Mouse (Mus musculus): ENCODE results near the gene Gm49388. TPM values are rescaled to one million over a fixed set of nuclear protein-coding genes. Genes with fewer than 3 reads are reported as not detected.
A peak's percentile ranks its signal among the peaks of the same experiment; 100 is the strongest.

Gene Gm49388
- polyA plus RNA-seq, 1 experiment from 2014 or later: not detected

DNA sequence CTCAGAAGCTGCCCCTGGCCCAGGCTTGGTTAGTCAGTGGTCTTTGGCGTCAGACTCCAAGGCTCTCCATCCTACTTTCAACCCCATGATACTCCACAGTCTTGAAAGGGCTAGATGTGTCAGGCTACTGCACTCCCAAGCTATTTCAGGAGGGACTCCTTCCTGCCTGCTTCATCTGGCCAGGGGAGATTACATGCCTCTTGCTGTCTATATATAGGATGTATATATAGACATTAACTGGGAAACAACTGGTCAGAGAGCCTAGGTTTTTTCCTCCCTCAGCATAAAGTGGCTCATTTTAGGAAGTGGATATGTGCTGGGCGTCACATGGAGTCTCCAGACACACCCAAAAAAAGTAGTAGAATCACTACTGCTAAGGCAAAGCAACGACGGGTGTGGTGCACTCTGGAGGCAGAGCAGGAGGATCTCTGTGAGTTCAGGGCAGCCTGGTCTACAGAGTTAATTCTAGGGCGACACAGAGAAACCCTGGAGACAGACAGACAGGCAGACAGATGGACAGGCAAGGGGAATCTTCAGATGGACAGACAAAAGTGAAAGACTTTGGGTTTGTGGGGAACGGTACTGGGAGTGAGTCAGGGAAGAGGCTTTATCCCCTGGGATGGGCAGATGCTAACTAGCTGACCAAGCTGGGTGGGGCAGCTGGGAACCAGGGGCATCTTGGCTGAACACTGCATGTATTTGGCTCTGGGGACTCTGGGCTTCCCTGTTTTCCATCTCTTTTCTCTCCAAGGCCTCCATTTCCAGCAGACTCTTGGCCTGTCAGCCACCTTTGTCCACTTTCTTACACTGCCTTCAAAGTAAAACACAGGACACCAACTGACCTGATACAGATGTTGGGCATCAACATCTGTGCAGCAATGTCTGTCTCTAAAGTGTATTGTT lies 64.8 kb downstream of the Gm49388 start:
- H3K27ac ChIP-seq: peak overlapping the region; percentile 53
- DNase-seq (no peak), ATAC-seq (ENCODE audit: low read depth) (peak; percentile 61)

DNA sequence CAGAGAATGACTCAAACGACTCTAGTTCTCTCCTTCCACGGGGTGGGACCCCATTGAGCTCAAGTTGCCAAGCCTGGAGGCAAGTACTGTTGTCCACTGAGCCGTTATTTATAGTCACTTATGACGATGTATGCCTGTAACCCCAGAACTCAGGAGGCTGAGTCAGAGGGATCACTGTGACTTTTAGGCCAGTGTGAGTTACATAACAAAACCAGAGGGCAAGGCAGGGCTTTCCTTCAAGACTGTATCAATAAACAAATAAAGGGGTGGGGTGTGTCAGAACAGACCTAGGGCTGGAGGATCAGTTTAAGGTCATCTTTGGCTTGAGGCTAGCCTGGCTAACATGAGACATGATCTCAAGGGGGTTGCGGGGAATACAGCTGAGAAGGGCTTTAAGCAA lies 65.5 kb downstream of the Gm49388 start:
- no peaks in the 10 kb centered on the region for H3K27me3 ChIP-seq
- H3K36me3 ChIP-seq: peaks cover 23% of the 10 kb centered on the region
- peaks cover 19% of the 10 kb centered on the region for H3K4me1 ChIP-seq (replicated peaks)
- H3K4me2 ChIP-seq: no peak overlapping the region
- no peak overlapping the region for H3K9ac ChIP-seq
- no peaks in the 10 kb centered on the region for H3K9me3 ChIP-seq (replicated peaks)
- H3K27ac ChIP-seq: no peak overlapping the region
- H3K4me3 ChIP-seq (replicated peaks): no peak overlapping the region
- ATAC-seq (ENCODE audit: low read depth) (no peak), DNase-seq (no peak)
- 64% methylated on average over 5 of the region's 5 CpGs for WGBS (ENCODE audit: insufficient replicate concordance)

More for the DNA sequence above, 64.8 kb downstream of the Gm49388 start:
- H3K36me3 ChIP-seq: peaks cover 28% of the 10 kb centered on the region
- no peaks in the 10 kb centered on the region for H3K27me3 ChIP-seq
- WGBS (ENCODE audit: insufficient replicate concordance): 41% methylated on average over 6 of the region's 6 CpGs
- H3K9me3 ChIP-seq (replicated peaks): no peaks in the 10 kb centered on the region
- H3K4me2 ChIP-seq: no peak overlapping the region
- H3K4me1 ChIP-seq (replicated peaks): peaks cover 19% of the 10 kb centered on the region
- H3K4me3 ChIP-seq (replicated peaks): no peak overlapping the region
- peak overlapping the region; percentile 1; the same call in 1 of the 2 replicates for H3K9ac ChIP-seq

Other genes starting within 250 kb of the Gm49388 start
- gene Tmem265, start 224.2 kb upstream of the Gm49388 start, polyA plus RNA-seq (2015; fragmentation: Nextera tagmentation; extraction: Ambion mirVana): 3.3 and 4.0 TPM in 2 replicates
- gene Phkg2, start 212.3 kb upstream of the Gm49388 start, polyA plus RNA-seq (2015; fragmentation: Nextera tagmentation; extraction: Ambion mirVana): 19.3 and 20.2 TPM in 2 replicates
- 7.3 TPM in 2 replicates for gene Ccdc189, start 197.0 kb upstream of the Gm49388 start, polyA plus RNA-seq (2015; fragmentation: Nextera tagmentation; extraction: Ambion mirVana)
- gene Rnf40, start 196.8 kb upstream of the Gm49388 start, polyA plus RNA-seq (2015; fragmentation: Nextera tagmentation; extraction: Ambion mirVana): 18.8 and 25.3 TPM in 2 replicates
- gene Zfp629, start 169.8 kb upstream of the Gm49388 start, polyA plus RNA-seq (2015; fragmentation: Nextera tagmentation; extraction: Ambion mirVana): 1.6 and 1.8 TPM in 2 replicates
- gene Bcl7c, start 76.7 kb upstream of the Gm49388 start, polyA plus RNA-seq (2015; fragmentation: Nextera tagmentation; extraction: Ambion mirVana): 26.9 and 28.9 TPM in 2 replicates
- 1.8 and 2.2 TPM in 2 replicates for gene Ctf1, start 72.9 kb upstream of the Gm49388 start, polyA plus RNA-seq (2015; fragmentation: Nextera tagmentation; extraction: Ambion mirVana)
- 0.07 and 0.16 TPM in 2 replicates for gene Ctf2, start 53.4 kb upstream of the Gm49388 start, polyA plus RNA-seq (2015; fragmentation: Nextera tagmentation; extraction: Ambion mirVana)
- gene Fbxl19, start 41.1 kb upstream of the Gm49388 start, polyA plus RNA-seq (2015; fragmentation: Nextera tagmentation; extraction: Ambion mirVana): 3.1 and 3.3 TPM in 2 replicates
- gene Orai3, start 15.8 kb upstream of the Gm49388 start, polyA plus RNA-seq (2015; fragmentation: Nextera tagmentation; extraction: Ambion mirVana): 11.2 and 11.4 TPM in 2 replicates
- 8.4 and 9.0 TPM in 2 replicates for gene Setd1a, start 8.9 kb upstream of the Gm49388 start, polyA plus RNA-seq (2015; fragmentation: Nextera tagmentation; extraction: Ambion mirVana)
- 37.8 and 39.3 TPM in 2 replicates for gene Hsd3b7, start 15.0 kb downstream of the Gm49388 start, polyA plus RNA-seq (2015; fragmentation: Nextera tagmentation; extraction: Ambion mirVana)
- gene Stx4a, start 38.7 kb downstream of the Gm49388 start, polyA plus RNA-seq (2015; fragmentation: Nextera tagmentation; extraction: Ambion mirVana): 17.4 and 17.5 TPM in 2 replicates
- gene Stx1b, start 38.9 kb downstream of the Gm49388 start, polyA plus RNA-seq (2015; fragmentation: Nextera tagmentation; extraction: Ambion mirVana): 0.22 and 0.41 TPM in 2 replicates
- gene Zfp646, start 90.6 kb downstream of the Gm49388 start, polyA plus RNA-seq (2015; fragmentation: Nextera tagmentation; extraction: Ambion mirVana): 3.7 and 5.0 TPM in 2 replicates
- gene Zfp668, start 91.2 kb downstream of the Gm49388 start, polyA plus RNA-seq (2015; fragmentation: Nextera tagmentation; extraction: Ambion mirVana): 7.3 and 7.6 TPM in 2 replicates
- 0.19 and 0.24 TPM in 2 replicates for gene Prss53, start 105.4 kb downstream of the Gm49388 start, polyA plus RNA-seq (2015; fragmentation: Nextera tagmentation; extraction: Ambion mirVana)
- not detected in 2 replicates for gene Gm21974, start 109.8 kb downstream of the Gm49388 start, polyA plus RNA-seq (2015; fragmentation: Nextera tagmentation; extraction: Ambion mirVana)
- gene Vkorc1, start 110.0 kb downstream of the Gm49388 start, polyA plus RNA-seq (2015; fragmentation: Nextera tagmentation; extraction: Ambion mirVana): 86.9 and 89.1 TPM in 2 replicates
- gene Bckdk, start 118.5 kb downstream of the Gm49388 start, polyA plus RNA-seq (2015; fragmentation: Nextera tagmentation; extraction: Ambion mirVana): 64.4 and 70.0 TPM in 2 replicates
- 20.5 and 22.7 TPM in 2 replicates for gene Kat8, start 126.9 kb downstream of the Gm49388 start, polyA plus RNA-seq (2015; fragmentation: Nextera tagmentation; extraction: Ambion mirVana)
- 5.8 and 6.4 TPM in 2 replicates for gene Prss8, start 144.5 kb downstream of the Gm49388 start, polyA plus RNA-seq (2015; fragmentation: Nextera tagmentation; extraction: Ambion mirVana)
- 4.0 and 4.1 TPM in 2 replicates for gene Prss36, start 161.1 kb downstream of the Gm49388 start, polyA plus RNA-seq (2015; fragmentation: Nextera tagmentation; extraction: Ambion mirVana)
- gene Fus, start 181.8 kb downstream of the Gm49388 start, polyA plus RNA-seq (2015; fragmentation: Nextera tagmentation; extraction: Ambion mirVana): 160 and 170 TPM in 2 replicates
- 23.7 and 31.2 TPM in 2 replicates for gene Pycard, start 208.3 kb downstream of the Gm49388 start, polyA plus RNA-seq (2015; fragmentation: Nextera tagmentation; extraction: Ambion mirVana)
- gene Trim72, start 218.3 kb downstream of the Gm49388 start, polyA plus RNA-seq (2015; fragmentation: Nextera tagmentation; extraction: Ambion mirVana): not detected in 2 replicates